Mouse (Mus musculus) heart, adult 9 months (tissue): Measurements from ENCODE around the gene Spin2e.
"Not testable (repeated sequence)": the region's sequence is repeated elsewhere in the genome, so short reads cannot be mapped to it uniquely, and the experiment has no call there.

ENCODE experiments used
- DNase-seq, 2 experiments: peaks; one replicate each; pipeline ENCODE4 v3.0.0; 2022; ENCODE audit warnings: low spot score in 2 of 2

Spin2e gene

DNA sequence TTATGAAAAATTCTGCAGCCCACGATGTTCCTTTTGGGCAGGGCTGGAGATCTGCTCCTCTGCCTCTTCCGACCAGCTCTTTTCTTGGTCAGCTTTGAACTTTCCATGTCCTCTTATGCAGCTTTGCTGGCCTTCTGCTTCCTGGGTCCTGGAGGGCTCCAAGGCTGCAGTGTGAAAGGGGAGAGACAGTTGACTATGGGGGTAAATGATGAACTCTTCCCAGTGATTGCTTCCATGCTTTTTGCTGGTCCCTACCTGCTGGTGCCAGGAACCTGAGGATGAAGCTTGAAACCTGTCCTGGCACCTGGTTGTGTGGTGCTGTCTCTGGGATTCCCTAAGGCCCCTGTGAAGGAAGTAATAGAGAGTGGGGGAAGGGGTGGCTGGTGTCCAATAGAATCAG lies at the start of gene Spin2e:
TSS of gene Spin2e (minus strand) at position 101 of the 400 bp plus-strand sequence.
- DNase-seq: not testable (repeated sequence)

DNA sequence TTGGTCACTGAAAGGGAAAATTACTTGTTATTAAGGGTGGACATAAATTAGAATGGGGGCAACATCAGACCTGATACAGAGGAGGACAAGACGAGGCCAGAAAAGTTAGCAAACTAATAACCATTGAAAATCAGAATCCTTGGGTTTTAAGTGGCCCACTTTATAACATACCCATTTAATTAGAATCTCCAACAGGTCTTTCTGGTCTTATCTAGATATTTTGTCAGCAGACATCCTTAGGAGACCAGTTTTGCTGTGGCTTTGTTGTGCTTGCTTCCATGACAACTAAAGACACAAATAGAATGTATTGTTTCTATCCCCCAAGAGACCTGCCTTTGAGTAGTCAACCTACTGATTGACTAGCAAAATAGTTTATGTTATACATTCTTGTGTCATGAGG lies 44.5 kb downstream of the Spin2e start, which contains the start of gene Gm21883:
TSS of gene Gm21883 (minus strand) at position 101 of the 400 bp plus-strand sequence.
- DNase-seq: not testable (repeated sequence)
